Mouse (Mus musculus) MEL (cell line): ENCODE measurements around the gene Rph3al. TPM values are rescaled to one million over a fixed set of nuclear protein-coding genes. Genes with fewer than 3 reads are reported as not detected.

ENCODE experiments used
- DNase-seq: peaks from one replicate; pipeline ENCODE4 v3.0.0; 2011; ENCODE audit warnings: low read depth, low spot score
- H3K27ac ChIP-seq: 2 replicates; pipeline ENCODE4 v1.5.1; 2012; ENCODE audit warnings: low read depth, mild to moderate bottlenecking, control low read depth, low read length, moderate library complexity; ENCODE audit not compliant: control insufficient read depth
- H3K27me3 ChIP-seq, 2 experiments: fragments of 150-350 bp in 1 of 2; sonication (generic) in 1 of 2; 2 replicates each; pipeline ENCODE4 v1.6.1; 2012; ENCODE audit warnings: low read length in 2 of 2, mild to moderate bottlenecking in 2 of 2, improper control_type of control experiment in 1 of 2, moderate library complexity in 1 of 2; ENCODE audit not compliant: insufficient read depth in 2 of 2, control insufficient read depth in 1 of 2
- H3K36me3 ChIP-seq, 2 experiments: 2 replicates each; pipeline ENCODE4 v1.6.1; 2012 to 2014; ENCODE audit warnings: low read length in 2 of 2, improper control_type of control experiment in 1 of 2, inconsistent platforms in 1 of 2, mild to moderate bottlenecking in 1 of 2; ENCODE audit not compliant: insufficient read depth in 2 of 2, control insufficient read depth in 1 of 2
- H3K4me1 ChIP-seq, 2 experiments: fragments of 150-350 bp in 1 of 2; sonication (generic) in 1 of 2; 2 replicates each; pipeline ENCODE4 v1.6.1; 2012; ENCODE audit warnings: low read length in 2 of 2, improper control_type of control experiment in 1 of 2, mild to moderate bottlenecking in 1 of 2; ENCODE audit not compliant: insufficient read depth in 2 of 2, control insufficient read depth in 1 of 2
- H3K4me3 ChIP-seq, 2 experiments: fragments of 150-350 bp in 1 of 2; sonication (generic) in 1 of 2; 2 replicates each; pipeline ENCODE4 v1.5.1; 2012; ENCODE audit warnings: low read depth in 2 of 2, low read length in 2 of 2, mild to moderate bottlenecking in 2 of 2, moderate library complexity in 2 of 2, control low read depth in 1 of 2, improper control_type of control experiment in 1 of 2; ENCODE audit not compliant: control insufficient read depth in 1 of 2, insufficient read depth in 1 of 2
- H3K79me2 ChIP-seq: 2 replicates; pipeline ENCODE4 v1.6.1; 2012; ENCODE audit warnings: mild to moderate bottlenecking, low read length, moderate library complexity; ENCODE audit not compliant: control insufficient read depth, poor library complexity, insufficient read depth
- H3K9ac ChIP-seq: 2 replicates; pipeline ENCODE4 v1.6.1; 2012; ENCODE audit warnings: low read depth, mild to moderate bottlenecking, control low read depth, low read length, moderate library complexity; ENCODE audit not compliant: control insufficient read depth, poor library complexity, severe bottlenecking
- H3K9me3 ChIP-seq: fragments of 150-350 bp; sonication (generic); replicated peaks from 2 replicates; pipeline ENCODE4 v1.6.1; 2012; ENCODE audit warnings: mild to moderate bottlenecking, low read length, improper control_type of control experiment, moderate library complexity; ENCODE audit not compliant: insufficient read depth
- CHD1 ChIP-seq: IDR thresholded peaks from 2 replicates; pipeline ENCODE4 v1.6.1; 2012; ENCODE audit warnings: low read depth, mild to moderate bottlenecking, inconsistent platforms, low read length, improper control_type of control experiment
- CTCF ChIP-seq, 3 experiments: IDR thresholded peaks in 2 of 3; conservative IDR thresholded peaks in 1 of 3; 2 replicates each; pipeline ENCODE4 v1.5.1; 2011 to 2012; ENCODE audit warnings: low read length in 3 of 3, low read depth in 2 of 3, mild to moderate bottlenecking in 2 of 3, improper control_type of control experiment in 1 of 3, inconsistent platforms in 1 of 3, mixed read lengths in 1 of 3, moderate library complexity in 1 of 3; ENCODE audit not compliant: control insufficient read depth in 1 of 3, insufficient read depth in 1 of 3, poor library complexity in 1 of 3, severe bottlenecking in 1 of 3
- E2F4 ChIP-seq: IDR thresholded peaks from 2 replicates; pipeline ENCODE4 v1.6.1; 2011; ENCODE audit warnings: low read depth, low read length, improper control_type of control experiment, borderline replicate concordance
- ELF1 ChIP-seq: IDR thresholded peaks from 2 replicates; pipeline ENCODE4 v1.6.1; 2014; ENCODE audit warnings: low read depth, mild to moderate bottlenecking, inconsistent platforms, low read length, improper control_type of control experiment, moderate library complexity
- EP300 ChIP-seq, 2 experiments: IDR thresholded peaks; 2 replicates each; pipeline ENCODE4 v1.6.1; 2011; ENCODE audit warnings: improper control_type of control experiment in 2 of 2, low read length in 2 of 2, low read depth in 1 of 2, mild to moderate bottlenecking in 1 of 2
- ETS1 ChIP-seq: IDR thresholded peaks from 2 replicates; pipeline ENCODE4 v1.6.1; 2012; ENCODE audit warnings: low read depth, mild to moderate bottlenecking, inconsistent platforms, low read length, improper control_type of control experiment, moderate library complexity
- GABPA ChIP-seq: IDR thresholded peaks from 2 replicates; pipeline ENCODE4 v1.6.1; 2012; ENCODE audit warnings: low read depth, mild to moderate bottlenecking, inconsistent platforms, low read length, improper control_type of control experiment, moderate library complexity
- GATA1 ChIP-seq: IDR thresholded peaks from 2 replicates; pipeline ENCODE4 v1.6.1; 2011; ENCODE audit warnings: low read depth, low read length, improper control_type of control experiment
- JUND ChIP-seq: IDR thresholded peaks from 2 replicates; pipeline ENCODE4 v1.6.1; 2011; ENCODE audit warnings: low read depth, mild to moderate bottlenecking, improper control_type of control experiment, low read length
- KAT2A ChIP-seq: conservative IDR thresholded peaks from 2 replicates; pipeline ENCODE4 v1.6.1; 2012; ENCODE audit warnings: low read depth, low read length, improper control_type of control experiment, inconsistent platforms
- MAX ChIP-seq: IDR thresholded peaks from 2 replicates; pipeline ENCODE4 v1.6.1; 2011; ENCODE audit warnings: low read length, improper control_type of control experiment
- MAZ ChIP-seq: IDR thresholded peaks from 2 replicates; pipeline ENCODE4 v1.6.1; 2012; ENCODE audit warnings: low read depth, mild to moderate bottlenecking, inconsistent platforms, low read length, improper control_type of control experiment
- MXI1 ChIP-seq: IDR thresholded peaks from 2 replicates; pipeline ENCODE4 v1.6.1; 2011; ENCODE audit warnings: mild to moderate bottlenecking, low read depth, low read length, improper control_type of control experiment
- MYC ChIP-seq: IDR thresholded peaks from 2 replicates; pipeline ENCODE4 v1.6.1; 2011; ENCODE audit warnings: low read depth, mild to moderate bottlenecking, low read length, improper control_type of control experiment, moderate library complexity
- NELFE ChIP-seq: IDR thresholded peaks from 2 replicates; pipeline ENCODE4 v1.6.1; 2011; ENCODE audit warnings: low read depth, low read length, improper control_type of control experiment
- NRF1 ChIP-seq: IDR thresholded peaks from 2 replicates; pipeline ENCODE4 v1.6.1; 2014; ENCODE audit warnings: low read depth, mild to moderate bottlenecking, inconsistent platforms, low read length, improper control_type of control experiment, moderate library complexity; ENCODE audit not compliant: poor library complexity, insufficient read depth, severe bottlenecking
- POLR2AphosphoS2 ChIP-seq: IDR thresholded peaks from 2 replicates; pipeline ENCODE4 v1.6.1; 2011; ENCODE audit warnings: low read length, improper control_type of control experiment
- POLR2AphosphoS5 ChIP-seq: IDR thresholded peaks from 2 replicates; pipeline ENCODE4 v1.6.1; 2012; ENCODE audit warnings: low read depth, borderline replicate concordance, mild to moderate bottlenecking, inconsistent platforms, low read length, moderate library complexity, mixed read lengths
- RAD21 ChIP-seq: IDR thresholded peaks from 2 replicates; pipeline ENCODE4 v1.6.1; 2011; ENCODE audit warnings: mild to moderate bottlenecking, low read depth, low read length, improper control_type of control experiment
- RCOR1 ChIP-seq: IDR thresholded peaks from 2 replicates; pipeline ENCODE4 v1.6.1; 2012; ENCODE audit warnings: low read depth, mild to moderate bottlenecking, inconsistent platforms, low read length, improper control_type of control experiment
- SIN3A ChIP-seq: IDR thresholded peaks from 2 replicates; pipeline ENCODE4 v1.6.1; 2012; ENCODE audit warnings: low read length, improper control_type of control experiment, inconsistent platforms
- TAL1 ChIP-seq: IDR thresholded peaks from 2 replicates; pipeline ENCODE4 v1.6.1; 2012; ENCODE audit warnings: mild to moderate bottlenecking, inconsistent platforms, low read length, moderate library complexity, mixed read lengths
- TBP ChIP-seq: IDR thresholded peaks from 2 replicates; pipeline ENCODE4 v1.8.0; 2011; ENCODE audit warnings: low read depth, low read length, improper control_type of control experiment
- TCF12 ChIP-seq: IDR thresholded peaks from 2 replicates; pipeline ENCODE4 v1.6.1; 2014; ENCODE audit warnings: low read depth, mild to moderate bottlenecking, inconsistent platforms, low read length, improper control_type of control experiment, moderate library complexity
- ZKSCAN1 ChIP-seq: IDR thresholded peaks from 2 replicates; pipeline ENCODE4 v1.6.1; 2012; ENCODE audit warnings: low read depth, mild to moderate bottlenecking, inconsistent platforms, low read length, improper control_type of control experiment, moderate library complexity
- polyA plus RNA-seq, 2 experiments: library from polyadenylated mRNA; stranded (reverse) in 1 of 2; unstranded in 1 of 2; fragments of >175 nt in 1 of 2; fragments of >200 nt in 1 of 2; gene quantifications; 2 replicates each; pipeline versions ENCODE4 v1.2.1 to v1.2.4; 2012; ENCODE audit warnings: low replicate concordance in 2 of 2, low read depth in 1 of 2; ENCODE audit not compliant: insufficient read length in 2 of 2, insufficient read depth in 1 of 2, missing spikeins in 1 of 2
- total RNA-seq: library from RNA; depleted of rRNA; stranded (reverse); fragments of 300-350 nt; gene quantifications from 2 replicates; pipeline ENCODE4 v1.2.3, GENCODE M21; 2012

Gene Rph3al
- total and polyA plus RNA-seq, 3 experiments: 9.4 to 23.0 TPM; not detected in 1

DNA sequence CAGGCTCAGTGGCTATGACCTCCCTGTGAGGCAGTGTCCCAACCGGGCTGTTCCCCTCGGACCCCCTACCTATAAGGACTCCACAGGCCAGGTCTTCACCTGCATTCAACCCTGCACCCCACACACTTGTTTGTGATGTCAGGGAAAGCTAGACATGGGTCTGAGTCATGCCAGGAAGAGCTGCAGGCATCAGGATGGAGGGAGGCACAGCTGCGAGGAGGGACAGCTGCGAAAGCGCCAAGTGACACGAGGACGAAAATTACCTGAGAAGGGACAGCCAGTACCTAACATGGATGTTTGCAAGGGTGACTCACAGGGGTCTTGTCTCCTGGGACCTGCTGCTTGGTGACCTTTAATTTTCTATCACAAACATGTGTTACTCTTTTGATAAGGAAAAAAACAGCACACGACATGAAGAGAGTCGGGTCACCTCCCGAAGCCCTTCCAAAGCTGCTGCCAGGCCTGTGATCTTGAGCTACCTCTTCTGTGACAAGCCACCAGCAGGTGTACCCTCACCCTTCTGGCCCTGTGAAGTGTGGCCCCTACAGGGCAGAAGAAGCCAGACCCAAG is 85.1 kb downstream of the Rph3al start:
- Histone ChIP-seq H3K27ac (peak overlapping the region; percentile 56), H3K36me3 (peaks cover 0 to 27% of the 10 kb centered on the region in 2 experiments; a peak in 2 of 4 replicates), H3K4me1 (peaks cover 21 to 46% of the 10 kb centered on the region in 2 experiments), H3K27me3 (no peaks in the 10 kb centered on the region), H3K4me3 (peak overlapping the region in 1 of 2 experiments; percentile 22; a peak in 2 of 4 replicates), H3K79me2 (0 out of 2 replicates have a peak, but pooled peaks cover 4% of the 10 kb centered on the region), H3K9ac (peak overlapping the region; percentile 64), H3K9me3 (no peaks in the 10 kb centered on the region)
- TF ChIP-seq ZKSCAN1: no peak
- TF ChIP-seq NELFE: peak; percentile 27; the same call in 1 of the 2 replicates
- TF ChIP-seq JUND: no peak; the same call in 1 of the 2 replicates
- TF ChIP-seq NRF1: no peak
- 0 out of 2 replicates have a peak, but pooled peaks have one; percentile 6 for TF ChIP-seq SIN3A
- TF ChIP-seq EP300 (IDR thresholded peaks at IDR 0.05; ENCODE audit: low read depth in 1 of 2, low read length in 2 of 2): peak; percentile 46 to 63
- no peak for TF ChIP-seq KAT2A
- TF ChIP-seq CTCF (IDR thresholded peaks at IDR 0.05 in 2 of 3, conservative IDR thresholded peaks at IDR 0.05 in 1 of 3; ENCODE audit: control insufficient read depth in 1 of 3, insufficient read depth in 1 of 3, low read depth in 2 of 3, low read length in 3 of 3, poor library complexity in 1 of 3, severe bottlenecking in 1 of 3): no peak
- 0 out of 2 replicates have a peak, but pooled peaks have one; percentile 26 for TF ChIP-seq ETS1
- no peak for TF ChIP-seq CHD1
- no peak for TF ChIP-seq POLR2AphosphoS5
- no peak for TF ChIP-seq MAZ
- TF ChIP-seq MXI1: 0 out of 2 replicates have a peak, but pooled peaks have one; percentile 22
- TF ChIP-seq MAX: no peak; the same call in 1 of the 2 replicates
- peak; percentile 61 for TF ChIP-seq GATA1
- peak; percentile 35; the same call in 1 of the 2 replicates for TF ChIP-seq TCF12
- TF ChIP-seq RAD21: no peak
- TF ChIP-seq TAL1: peak; percentile 70
- peak; percentile 60 for DNase-seq

- Histone ChIP-seq H3K9ac (peak overlapping the region; percentile 15; the same call in 1 of the 2 replicates), H3K79me2 (0 out of 2 replicates have a peak, but pooled peaks cover 4% of the 10 kb centered on the region), H3K27me3 (no peaks in the 10 kb centered on the region), H3K9me3 (no peaks in the 10 kb centered on the region), H3K27ac (peak overlapping the region; percentile 56), H3K36me3 (peaks cover 0 to 23% of the 10 kb centered on the region in 2 experiments; a peak in 2 of 4 replicates), H3K4me1 (peaks cover 21 to 39% of the 10 kb centered on the region in 2 experiments), H3K4me3 (no peak overlapping the region)
- DNase-seq: peak; percentile 96
- TF ChIP-seq ELF1: no peak
- TF ChIP-seq SIN3A: peak; percentile 75
- TF ChIP-seq MXI1: peak; percentile 68
- TF ChIP-seq GABPA: no peak
- no peak for TF ChIP-seq NELFE
- peak; percentile 75 for TF ChIP-seq GATA1
- TF ChIP-seq MYC: peak; percentile 62; the same call in 1 of the 2 replicates
- TF ChIP-seq MAZ: peak; percentile 60
- peak; percentile 62 for TF ChIP-seq RCOR1
- 0 out of 2 replicates have a peak, but pooled peaks have one; percentile 24 for TF ChIP-seq TAL1
- TF ChIP-seq TCF12: peak; percentile 59
- TF ChIP-seq EP300 (IDR thresholded peaks at IDR 0.05; ENCODE audit: low read depth in 1 of 2, low read length in 2 of 2): peak; percentile 64 to 82
- TF ChIP-seq POLR2AphosphoS2: no peak
- no peak for TF ChIP-seq TBP
- TF ChIP-seq ETS1: peak; percentile 82
- TF ChIP-seq E2F4: no peak
Observed at GRCm38 (mm10) chr11:75852485-75852884, 85.7 kb downstream of the Rph3al start.
